Mouse (Mus musculus) heart, postnatal 0 days (tissue): ENCODE data around the gene Gm28729. TPM values are rescaled to one million over a fixed set of nuclear protein-coding genes. Genes with fewer than 3 reads are reported as not detected.
"Not testable (repeated sequence)": the region's sequence is repeated elsewhere in the genome, so short reads cannot be mapped to it uniquely, and the experiment has no call there.

Source experiments
- ATAC-seq: fragments of 200-750 bp; cut with Nextera tagmentation; 2 replicates; pipeline ENCODE4 v1.8.0; 2017; ENCODE audit warnings: low read depth, moderate number of reproducible peaks, moderate library complexity; ENCODE audit not compliant: insufficient read depth
- DNase-seq: peaks from one replicate; pipeline ENCODE4 v3.0.0-alpha.2; 2016; ENCODE audit warnings: low spot score
- H3K27ac ChIP-seq: fragments of 300-500 bp; sonication (generic); 2 replicates; pipeline ENCODE4 v1.5.1; 2014; ENCODE audit warnings: low read depth, mild to moderate bottlenecking
- H3K27me3 ChIP-seq: fragments of 300-500 bp; sonication (generic); 2 replicates; pipeline ENCODE4 v1.6.1; 2014; ENCODE audit warnings: low read length, mixed read lengths; ENCODE audit not compliant: control insufficient read depth, insufficient read depth
- H3K36me3 ChIP-seq: fragments of 300-500 bp; sonication (generic); replicated peaks from 2 replicates; pipeline ENCODE4 v1.6.1; 2014; ENCODE audit warnings: low read length, mixed read lengths; ENCODE audit not compliant: control insufficient read depth, insufficient read depth
- H3K4me1 ChIP-seq: fragments of 300-500 bp; sonication (generic); 2 replicates; pipeline ENCODE4 v1.6.1; 2014; ENCODE audit warnings: antibody characterized with exemption; ENCODE audit not compliant: control insufficient read depth, insufficient read depth
- H3K4me2 ChIP-seq: fragments of 300-500 bp; sonication (generic); 2 replicates; pipeline ENCODE4 v1.6.1; 2014; ENCODE audit warnings: low read depth, mild to moderate bottlenecking, low read length, moderate library complexity
- H3K4me3 ChIP-seq: fragments of 300-500 bp; sonication (generic); 2 replicates; pipeline ENCODE4 v1.5.1; 2014; ENCODE audit warnings: low read depth, low read length
- H3K9ac ChIP-seq: fragments of 300-500 bp; sonication (generic); replicated peaks from 2 replicates; pipeline ENCODE4 v1.6.1; 2014; ENCODE audit warnings: low read depth, low read length, mixed read lengths
- H3K9me3 ChIP-seq: fragments of 300-500 bp; sonication (generic); replicated peaks from 2 replicates; pipeline ENCODE4 v1.6.1; 2016; ENCODE audit warnings: low read length; ENCODE audit not compliant: control insufficient read depth
- CTCF ChIP-seq: IDR thresholded peaks from 2 replicates; pipeline ENCODE4 v1.5.1; 2016; ENCODE audit warnings: antibody characterized with exemption, control low read depth, low read depth
- EP300 ChIP-seq: IDR thresholded peaks from 2 replicates; pipeline ENCODE4 v1.6.1; 2016; ENCODE audit warnings: antibody characterized with exemption, low read depth
- WGBS: fragments of 180-500 bp; shearing (Covaris S2); extraction: QIAGEN DNeasy Blood & Tissue Kit; methylation state at CpG from one replicate; pipeline ENCODE4 v1.1.7; 2014; 5-methylcytosine and 5-hydroxymethylcytosine counted together
- polyA plus RNA-seq: library from polyadenylated mRNA; unstranded; fragments of >200 nt; fragmentation: Nextera tagmentation; extraction: Ambion mirVana; gene quantifications from 2 replicates; pipeline ENCODE4 v1.2.1, GENCODE M21; 2015
- total RNA-seq: library from RNA; depleted of rRNA; stranded (reverse); fragments of >200 nt; gene quantifications from 2 replicates; pipeline ENCODE4 v1.2.3, GENCODE M21; 2014; ENCODE audit warnings: low replicate concordance

The Gm28729 gene
- total and polyA plus RNA-seq, 2 experiments from 2014 or later = not detected

- whole genome bisulfite sequencing = 85% methylated on average over 17 of the region's 17 CpGs
- no peak for TF ChIP-seq CTCF
- TF ChIP-seq EP300 = no peak
- no peak for ATAC-seq
Observed at GRCm38 (mm10) chr9:96504116-96504895, 20.8 kb downstream of the Gm28729 start.

GRCm38 (mm10) chr9:96502856-96503610 is 22.0 kb downstream of the Gm28729 start:
- TF ChIP-seq CTCF = no peak
- TF ChIP-seq EP300 = no peak
- no peak for ATAC-seq
- H3K27ac ChIP-seq = no peak overlapping the region
- H3K4me1 ChIP-seq = no peaks in the 10 kb centered on the region
- no peak for DNase-seq
- no peaks in the 10 kb centered on the region for H3K27me3 ChIP-seq
- no peaks in the 10 kb centered on the region; the same call in 1 of the 2 replicates for H3K9me3 ChIP-seq
- 74% methylated on average over 6 of the region's 6 CpGs for WGBS
- H3K4me3 ChIP-seq = no peak overlapping the region
- H3K4me2 ChIP-seq = no peak overlapping the region
- no peak overlapping the region for H3K9ac ChIP-seq
- no peaks in the 10 kb centered on the region for H3K36me3 ChIP-seq

More at GRCm38 (mm10) chr9:96504116-96504895, 20.8 kb downstream of the Gm28729 start:
- no peak overlapping the region for H3K9ac ChIP-seq
- no peaks in the 10 kb centered on the region for H3K4me1 ChIP-seq
- no peak for DNase-seq
- H3K4me2 ChIP-seq = no peak overlapping the region
- no peak overlapping the region for H3K4me3 ChIP-seq
- H3K27ac ChIP-seq = no peak overlapping the region
- no peaks in the 10 kb centered on the region for H3K27me3 ChIP-seq
- H3K9me3 ChIP-seq = no peaks in the 10 kb centered on the region
- no peaks in the 10 kb centered on the region for H3K36me3 ChIP-seq

DNA sequence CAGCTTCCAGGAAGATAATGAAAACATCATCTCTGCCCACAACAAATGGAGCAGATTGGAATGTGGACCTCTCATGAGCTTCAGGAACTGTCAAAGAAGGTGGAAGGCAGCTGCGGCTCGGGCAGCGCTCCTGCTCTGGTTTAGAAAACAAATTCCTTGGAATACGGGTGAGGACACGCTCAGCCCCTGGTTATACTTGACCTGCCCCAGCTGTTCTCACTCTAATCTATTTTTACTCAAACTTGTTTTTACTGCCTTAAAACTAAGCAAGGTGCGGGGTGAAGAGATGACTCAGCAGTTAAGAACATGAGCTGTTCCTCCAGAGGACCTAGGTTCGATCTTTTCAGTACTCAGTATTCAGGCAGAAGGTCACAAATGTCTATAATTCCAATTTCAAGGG is 23.8 kb downstream of the Gm28729 start:
- DNase-seq = no peak
- Histone ChIP-seq H3K36me3 (no peaks in the 10 kb centered on the region), H3K9me3 (no peaks in the 10 kb centered on the region; the same call in 1 of the 2 replicates), H3K4me1 (no peaks in the 10 kb centered on the region), H3K27ac (no peak overlapping the region), H3K9ac (no peak overlapping the region), H3K4me3 (no peak overlapping the region), H3K27me3 (no peaks in the 10 kb centered on the region), H3K4me2 (no peak overlapping the region)
- TF ChIP-seq EP300 = no peak
- no peak for TF ChIP-seq CTCF
- 57% methylated on average over 7 of the region's 7 CpGs for WGBS
- no peak for ATAC-seq

DNA sequence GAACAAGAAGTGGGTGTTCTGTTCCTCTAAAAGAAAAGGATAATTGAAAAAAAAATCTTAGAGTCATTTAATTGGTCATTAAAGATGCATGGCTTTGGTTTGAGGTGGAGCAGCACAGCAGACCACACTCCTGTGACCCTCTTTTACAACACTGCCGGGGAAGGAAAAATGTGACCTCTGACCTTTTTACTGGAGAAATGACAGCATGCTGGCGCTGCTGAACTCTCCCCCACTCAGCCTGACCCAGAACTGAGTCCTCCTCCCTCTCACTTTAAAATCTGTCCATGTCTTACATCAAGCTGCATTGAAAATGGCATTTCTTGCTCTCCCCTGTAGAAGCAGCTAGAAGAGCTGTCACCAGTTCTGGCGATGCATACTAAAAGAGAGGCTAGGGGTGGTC is 31.9 kb downstream of the Gm28729 start:
- Histone ChIP-seq H3K4me3 (no peak overlapping the region), H3K36me3 (no peaks in the 10 kb centered on the region), H3K4me1 (no peaks in the 10 kb centered on the region), H3K9ac (no peak overlapping the region), H3K27me3 (no peaks in the 10 kb centered on the region), H3K27ac (no peak overlapping the region), H3K9me3 (no peaks in the 10 kb centered on the region), H3K4me2 (no peak overlapping the region)
- DNase-seq (no peak), ATAC-seq (no peak)
- TF ChIP-seq CTCF (no peak), EP300 (no peak)
- WGBS = 9% methylated on average over 3 of the region's 3 CpGs

- Histone ChIP-seq H3K4me1 (no peaks in the 10 kb centered on the region), H3K4me2 (no peak overlapping the region), H3K9ac (no peak overlapping the region), H3K4me3 (no peak overlapping the region), H3K9me3 (no peaks in the 10 kb centered on the region), H3K27me3 (no peaks in the 10 kb centered on the region), H3K36me3 (no peaks in the 10 kb centered on the region), H3K27ac (no peak overlapping the region)
- TF ChIP-seq EP300 (no peak), CTCF (peak; percentile 73)
- no peak for DNase-seq
- ATAC-seq = no peak
- WGBS = 33% methylated on average over 12 of the region's 12 CpGs
Observed at GRCm38 (mm10) chr9:96491810-96492209, 33.3 kb downstream of the Gm28729 start.

- not testable (repeated sequence) for DNase-seq, H3K36me3 ChIP-seq, H3K4me3 ChIP-seq, H3K27me3 ChIP-seq, H3K4me1 ChIP-seq, H3K4me2 ChIP-seq, H3K9ac ChIP-seq, H3K27ac ChIP-seq, ATAC-seq, H3K9me3 ChIP-seq
- 95% methylated on average over 5 of the region's 5 CpGs for WGBS
Observed at GRCm38 (mm10) chr9:96487869-96488268, 37.2 kb downstream of the Gm28729 start.
